Mouse (Mus musculus) olfactory bulb, adult 2 months (tissue): ENCODE measurements around the gene Ppp1r15b.

Experiments
- CTCF ChIP-seq: fragments of 200-500 bp; IDR thresholded peaks from 2 replicates; pipeline ENCODE4 v1.5.1; 2012; ENCODE audit warnings: low read depth, mild to moderate bottlenecking, low read length, moderate library complexity; ENCODE audit not compliant: insufficient read depth
- POLR2A ChIP-seq: fragments of 200-500 bp; IDR thresholded peaks from 2 replicates; pipeline ENCODE4 v1.6.1; 2012; ENCODE audit warnings: mild to moderate bottlenecking, low read depth, low read length, moderate library complexity; ENCODE audit not compliant: insufficient read depth

DNA sequence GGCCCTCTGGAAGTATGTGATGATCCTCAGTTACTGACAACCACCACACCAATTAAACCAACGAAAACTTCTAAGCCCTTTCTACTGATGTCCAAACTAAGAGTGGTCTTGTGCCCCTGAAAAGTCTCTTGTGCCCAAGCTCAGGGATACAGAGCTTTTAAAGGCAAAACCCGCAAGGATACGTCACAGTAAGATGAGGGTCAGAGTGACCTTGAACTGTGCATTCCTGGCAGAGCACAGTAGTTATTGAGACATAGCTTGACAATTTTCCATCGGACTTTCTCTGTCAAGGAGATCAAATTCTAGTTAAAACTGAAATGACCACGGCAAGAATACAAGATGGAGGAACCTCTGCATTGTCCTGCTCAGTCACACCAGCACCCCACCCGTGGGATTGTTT is 9.7 kb upstream of the Ppp1r15b start:
- no peak for TF ChIP-seq CTCF
- TF ChIP-seq POLR2A, result no peak
